18 mouse cellular contexts compared by ENCODE assay signal in the genomic region with DNA sequence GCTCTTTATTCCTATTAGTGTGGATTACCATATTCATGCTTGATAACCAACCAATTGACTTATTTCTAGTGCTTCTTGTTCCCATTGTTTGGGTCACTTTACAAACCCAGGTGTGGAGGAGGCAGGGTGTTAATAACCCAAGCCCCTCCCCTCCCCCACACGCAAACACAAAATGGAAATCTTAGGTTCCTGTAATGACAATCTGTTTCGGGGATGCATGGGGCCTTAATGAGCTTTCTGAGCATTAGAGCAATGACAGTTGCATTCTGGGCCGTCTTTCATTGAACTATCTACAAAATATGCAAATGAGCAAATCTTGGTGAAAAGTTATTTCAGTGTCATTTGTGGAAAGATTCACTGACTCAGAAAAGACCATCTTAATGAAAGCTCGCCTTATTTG.
"Had no signal": no experiment of that assay in that cellular context is flagged by ENCODE, and none has a peak within 500 bp of the region (broad histone marks: within the 10 kb centered on the region; RNA-seq: fewer than 3 reads in every experiment).

No protein-coding gene starts in this region.

- H3K9ac ChIP-seq: liver, embryonic 14.5 days; lung, embryonic 14.5 days; midbrain, embryonic 13.5 days; midbrain, embryonic 15.5 days; neural tube, embryonic 13.5 days; neural tube, embryonic 15.5 days had no signal

- H3K27ac ChIP-seq: liver, embryonic 14.5 days; midbrain, embryonic 10.5 days; midbrain, embryonic 13.5 days; midbrain, embryonic 15.5 days; neural tube, embryonic 13.5 days; neural tube, embryonic 15.5 days had no signal

- H3K4me3 ChIP-seq: midbrain, embryonic 10.5 days; midbrain, embryonic 13.5 days; midbrain, embryonic 15.5 days; myocyte; neural tube, embryonic 13.5 days; neural tube, embryonic 15.5 days had no signal

- H3K27me3 ChIP-seq: midbrain, embryonic 13.5 days; midbrain, embryonic 15.5 days; neural tube, embryonic 15.5 days had no signal

- ATAC-seq: midbrain, embryonic 13.5 days; midbrain, embryonic 15.5 days had no signal

- H3K4me1 ChIP-seq: midbrain, embryonic 10.5 days; midbrain, embryonic 15.5 days; neural tube, embryonic 13.5 days; neural tube, embryonic 15.5 days had no signal

- H3K4me2 ChIP-seq: lung, embryonic 14.5 days; midbrain, embryonic 13.5 days; midbrain, embryonic 15.5 days; neural tube, embryonic 13.5 days; neural tube, embryonic 15.5 days had no signal

- H3K9me3 ChIP-seq: midbrain, embryonic 10.5 days; midbrain, embryonic 13.5 days; midbrain, embryonic 15.5 days; neural tube, embryonic 13.5 days; neural tube, embryonic 15.5 days had no signal

- H3K36me3 ChIP-seq: midbrain, embryonic 10.5 days; midbrain, embryonic 13.5 days; midbrain, embryonic 15.5 days; neural tube, embryonic 13.5 days; neural tube, embryonic 15.5 days had no signal

- DNase-seq: lung, adult 18-20 months; lung, embryonic 14.5 days; lung, postnatal 14 days; lung, postnatal 4 days; right cerebral cortex, adult 18-20 months; right cerebral cortex, postnatal 25 days; right cerebral cortex, postnatal 4 days; spleen, adult 18-20 months; thymus, adult 18-20 months; thymus, postnatal 14 days; thymus, postnatal 36 days had no signal
